Mouse (Mus musculus) cerebellum, adult 2 months (tissue): ENCODE results near the gene Bysl. TPM values are rescaled to one million over a fixed set of nuclear protein-coding genes. Genes with fewer than 3 reads are reported as not detected.
"Not testable (repeated sequence)": the region's sequence is repeated elsewhere in the genome, so short reads cannot be mapped to it uniquely, and the experiment has no call there.

Experiments used
- DNase-seq, 2 experiments: peaks; one replicate each; pipeline ENCODE4 v3.0.0; 2021
- H3K27ac ChIP-seq: fragments of 200-500 bp; 2 replicates; pipeline ENCODE4 v1.5.1; 2012; ENCODE audit warnings: low read length, control low read depth, inconsistent platforms; ENCODE audit not compliant: insufficient read depth
- H3K27me3 ChIP-seq: fragments of 200-500 bp; 2 replicates; pipeline ENCODE4 v1.6.1; 2012; ENCODE audit warnings: inconsistent platforms, mild to moderate bottlenecking, low read length, moderate library complexity; ENCODE audit not compliant: control insufficient read depth, insufficient read depth
- H3K4me1 ChIP-seq: fragments of 200-500 bp; 2 replicates; pipeline ENCODE4 v1.6.1; 2011; ENCODE audit warnings: low read length; ENCODE audit not compliant: control insufficient read depth, insufficient read depth
- H3K4me3 ChIP-seq: fragments of 200-500 bp; replicated peaks from 2 replicates; pipeline ENCODE3; 2011; ENCODE audit warnings: mild to moderate bottlenecking, low read depth, low read length, control low read depth; ENCODE audit not compliant: insufficient read depth
- CTCF ChIP-seq: fragments of 200-500 bp; IDR thresholded peaks from 2 replicates; pipeline ENCODE4 v1.5.1; 2011; ENCODE audit warnings: low read depth, mild to moderate bottlenecking, control low read depth, low read length, moderate library complexity, borderline replicate concordance; ENCODE audit not compliant: insufficient read depth
- POLR2A ChIP-seq: fragments of 200-500 bp; IDR thresholded peaks from 2 replicates; pipeline ENCODE4 v1.6.1; 2011; ENCODE audit warnings: low read length, control low read depth, borderline replicate concordance; ENCODE audit not compliant: insufficient read depth
- WGBS: fragments of 180-500 bp; shearing (Covaris S2); methylation state at CpG from one replicate; pipeline ENCODE4 v1.1.7; 2018; 5-methylcytosine and 5-hydroxymethylcytosine counted together
- polyA plus RNA-seq: library from polyadenylated mRNA; depleted of rRNA; stranded (reverse); fragments of >200 nt; gene quantifications from 2 replicates; pipeline ENCODE4 v1.2.3, GENCODE M21; 2012

The Bysl gene
- polyA plus RNA-seq, 1 experiment: 14.9 TPM

DNA sequence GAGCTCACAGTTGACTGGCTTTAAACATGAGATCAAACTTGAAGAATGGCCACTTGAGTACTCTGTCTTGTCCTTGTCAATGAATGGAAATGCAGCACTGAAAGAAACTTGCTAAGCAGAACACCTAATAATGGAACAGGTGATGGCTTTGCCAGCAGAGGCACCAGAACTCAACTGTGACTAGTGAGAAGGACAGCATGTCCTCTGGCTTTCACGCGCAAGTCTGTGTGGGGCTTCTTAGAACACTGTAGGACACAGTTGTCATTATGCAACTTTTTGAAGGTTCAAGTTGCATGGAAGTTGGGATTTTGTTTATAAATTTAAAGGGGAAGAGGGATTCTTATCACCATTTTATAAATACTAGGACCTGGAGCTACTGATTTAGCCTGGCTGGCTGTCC, 13.8 kb upstream of the Bysl start:
- Histone ChIP-seq H3K4me1 (no peaks in the 10 kb centered on the region), H3K4me3 (no peak overlapping the region), H3K27me3 (no peaks in the 10 kb centered on the region), H3K27ac (no peak overlapping the region)
- WGBS: 94% methylated on average over 2 of the region's 2 CpGs
- TF ChIP-seq CTCF: no peak
- DNase-seq: no peak

DNA sequence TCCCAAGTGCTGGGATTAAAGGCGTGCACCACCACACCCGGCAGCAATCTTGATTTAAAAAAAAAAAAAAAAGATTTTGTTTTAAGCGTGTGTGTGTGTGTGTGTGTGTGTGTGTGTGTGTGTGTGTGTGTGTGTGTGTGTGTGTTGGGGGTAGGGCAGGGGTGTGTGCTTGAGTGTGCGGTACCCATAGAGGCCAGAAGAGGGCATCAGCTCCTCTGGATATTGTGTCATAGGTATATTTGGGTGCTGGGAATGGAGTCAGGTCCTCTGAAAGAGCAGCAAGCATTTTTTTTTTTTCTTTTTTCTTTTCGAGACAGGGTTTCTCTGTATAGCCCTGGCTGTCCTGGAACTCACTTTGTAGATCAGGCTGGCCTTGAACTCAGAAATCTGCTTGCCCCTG, 13.3 kb upstream of the Bysl start:
- H3K27me3 ChIP-seq, H3K27ac ChIP-seq, H3K4me3 ChIP-seq, H3K4me1 ChIP-seq, DNase-seq: not testable (repeated sequence)
- 98% methylated on average over 5 of the region's 5 CpGs for WGBS

DNA sequence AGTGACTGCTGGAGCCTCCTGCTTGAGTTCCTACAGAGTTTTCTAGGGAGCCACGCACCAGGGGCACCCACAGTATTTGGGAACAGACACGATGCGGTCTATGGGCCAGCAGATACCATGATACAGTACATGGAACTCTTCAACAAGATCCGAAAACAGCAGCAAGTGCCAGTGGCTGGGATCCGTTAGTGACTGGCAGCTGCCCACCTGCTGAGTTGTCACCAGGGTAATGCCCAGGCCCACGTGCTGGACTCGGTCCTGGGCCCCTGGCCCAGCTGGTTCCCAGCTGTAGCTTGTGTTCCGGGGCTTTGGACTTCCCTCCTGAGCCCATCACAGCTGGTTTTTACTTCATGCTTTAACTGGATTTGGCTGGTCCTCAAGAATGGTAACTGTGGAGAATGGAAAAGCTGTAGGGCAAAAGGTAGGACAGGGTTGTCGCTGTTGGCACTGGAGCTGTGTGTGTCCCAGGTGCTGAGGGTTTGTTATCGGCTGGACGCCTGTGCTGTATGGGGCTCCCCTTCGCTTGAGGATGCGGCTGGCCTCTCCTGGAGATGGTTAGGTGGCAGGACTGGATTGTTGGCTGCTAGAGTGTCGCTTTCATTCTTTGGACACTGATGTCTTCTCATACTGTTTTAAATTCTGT, 11.7 kb upstream of the Bysl start:
- TF ChIP-seq CTCF (no peak), POLR2A (no peak)
- H3K4me3 ChIP-seq: no peak overlapping the region
- DNase-seq: no peak
- WGBS: 65% methylated on average over 14 of the region's 14 CpGs
- peaks cover 5% of the 10 kb centered on the region for H3K4me1 ChIP-seq
- no peaks in the 10 kb centered on the region for H3K27me3 ChIP-seq
- H3K27ac ChIP-seq: no peak overlapping the region

GRCm38 (mm10) chr17:47618556-47619311, 7.4 kb upstream of the Bysl start:
- peaks cover 5% of the 10 kb centered on the region for H3K4me1 ChIP-seq
- H3K4me3 ChIP-seq: no peak overlapping the region
- TF ChIP-seq POLR2A: no peak
- no peak for TF ChIP-seq CTCF
- DNase-seq: peak; percentile 24 to 59
- H3K27me3 ChIP-seq: no peaks in the 10 kb centered on the region
- WGBS: 36% methylated on average over 13 of the region's 13 CpGs
- H3K27ac ChIP-seq: no peak overlapping the region

GRCm38 (mm10) chr17:47617605-47618307, 6.5 kb upstream of the Bysl start:
- Histone ChIP-seq H3K4me3 (no peak overlapping the region), H3K4me1 (peaks cover 9% of the 10 kb centered on the region), H3K27me3 (no peaks in the 10 kb centered on the region), H3K27ac (no peak overlapping the region)
- 91% methylated on average over 9 of the region's 9 CpGs for WGBS
- no peak for DNase-seq
- TF ChIP-seq POLR2A (no peak), CTCF (no peak)

- no peak overlapping the region for H3K27ac ChIP-seq
- H3K4me3 ChIP-seq: no peak overlapping the region
- H3K4me1 ChIP-seq: peaks cover 14% of the 10 kb centered on the region
- no peak for TF ChIP-seq CTCF
- no peak for TF ChIP-seq POLR2A
- 86% methylated on average over 4 of the region's 4 CpGs for WGBS
- no peaks in the 10 kb centered on the region for H3K27me3 ChIP-seq
- no peak for DNase-seq
Measured at GRCm38 (mm10) chr17:47616652-47617051, 5.4 kb upstream of the Bysl start.

- Histone ChIP-seq H3K27ac (no peak overlapping the region), H3K27me3 (no peaks in the 10 kb centered on the region), H3K4me1 (peaks cover 14% of the 10 kb centered on the region), H3K4me3 (no peak overlapping the region)
- no peak for TF ChIP-seq POLR2A
- no peak for TF ChIP-seq CTCF
- WGBS: 92% methylated on average over 8 of the region's 8 CpGs
- DNase-seq: no peak
Measured at GRCm38 (mm10) chr17:47616119-47616518, 4.8 kb upstream of the Bysl start.

DNA sequence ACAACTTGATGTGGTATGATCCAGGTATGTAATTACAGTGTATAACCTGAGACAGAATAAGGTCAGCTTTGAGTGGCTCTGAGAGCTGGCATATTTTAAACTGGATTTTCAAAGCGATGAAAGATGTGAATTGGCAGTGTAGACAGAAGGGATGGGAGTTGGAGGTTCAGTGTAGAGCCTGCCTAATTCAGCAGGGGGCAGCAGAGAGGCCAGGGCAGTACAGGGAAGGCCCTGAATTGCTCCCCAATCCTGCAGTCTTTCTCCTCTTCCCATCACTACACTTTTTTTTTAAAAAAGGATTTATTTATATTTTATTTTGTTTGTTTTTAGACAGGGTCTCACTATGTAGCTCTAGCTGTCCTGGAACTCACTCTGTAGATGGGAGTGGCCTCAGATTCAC, 2.7 kb upstream of the Bysl start:
- no peak overlapping the region for H3K4me3 ChIP-seq
- peaks cover 14% of the 10 kb centered on the region for H3K4me1 ChIP-seq
- H3K27ac ChIP-seq: no peak overlapping the region
- TF ChIP-seq CTCF (peak; percentile 40; the same call in 1 of the 2 replicates), POLR2A (no peak)
- no peaks in the 10 kb centered on the region for H3K27me3 ChIP-seq
- WGBS: 79% methylated on average over 1 of the region's 1 CpGs
- no peak for DNase-seq
